Mouse (Mus musculus) layer of hippocampus, postnatal 10 days (tissue): ENCODE measurements at regions not wholly inside any gene's neighbourhood (a gene's known extent, or its start where the extent isn't known, plus 50 kb on each side); places are given as distances from the start of the nearest gene placed in this dataset.

ENCODE experiments used
- DNase-seq, 2 experiments: peaks; one replicate each; pipeline ENCODE4 v3.0.0; 2021; ENCODE audit warnings: low spot score in 2 of 2

GRCm38 (mm10) chr2:28348453-28348852 lies 98.1 kb upstream of the Ppp1r26 start:
- no peak for DNase-seq

- no peak for DNase-seq
Measured at GRCm38 (mm10) chr2:28349911-28350310, 96.7 kb upstream of the Ppp1r26 start.

GRCm38 (mm10) chr2:28351445-28351844 lies 95.2 kb upstream of the Ppp1r26 start:
- DNase-seq, result no peak

- no peak for DNase-seq
Measured at GRCm38 (mm10) chr2:28352903-28353302, 93.7 kb upstream of the Ppp1r26 start.

DNA sequence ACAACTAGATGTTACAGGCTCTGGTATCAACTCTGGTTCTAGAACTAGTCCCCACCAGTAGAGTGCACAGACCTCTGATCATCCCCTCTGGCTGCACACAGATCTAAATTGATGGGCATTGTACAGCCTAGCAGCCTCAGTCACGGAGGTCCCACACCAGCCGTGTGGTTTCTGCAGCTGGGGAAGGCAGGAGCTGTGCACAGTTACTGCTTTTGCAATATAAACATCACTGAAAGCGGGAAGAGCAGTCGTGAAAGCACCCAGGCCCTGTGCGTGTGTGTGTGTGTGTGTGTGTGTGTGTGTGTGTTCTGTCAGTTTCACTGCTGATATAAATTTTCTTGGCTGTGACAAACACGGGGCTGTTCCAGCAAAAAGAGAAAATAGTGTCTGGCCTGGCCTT lies 84.4 kb upstream of the Ppp1r26 start:
- DNase-seq, result no peak

- DNase-seq, result no peak
Measured at GRCm38 (mm10) chr2:28364623-28365022, 82.0 kb upstream of the Ppp1r26 start.

DNA sequence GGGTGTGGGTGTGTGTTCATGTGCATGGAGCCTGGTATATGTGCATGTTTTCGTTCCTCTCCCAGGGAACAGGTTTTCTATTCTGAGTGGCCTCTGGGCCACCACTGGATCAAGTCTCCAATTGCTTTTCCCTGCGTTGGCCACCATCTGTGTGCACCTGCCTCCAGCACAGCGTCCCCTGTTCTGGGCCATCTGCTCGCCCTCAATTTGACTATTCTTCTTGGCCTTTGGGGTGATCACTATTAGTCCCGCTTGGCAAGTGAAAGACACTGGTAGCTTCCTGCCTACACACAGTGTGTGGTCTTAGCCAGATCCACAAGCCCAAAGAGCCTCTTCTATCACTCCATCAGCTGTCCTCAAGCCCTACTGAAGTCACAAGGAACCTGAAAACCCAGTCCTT lies 80.8 kb upstream of the Ppp1r26 start:
- no peak for DNase-seq

GRCm38 (mm10) chr2:28374838-28375237 lies 71.8 kb upstream of the Ppp1r26 start:
- peak; percentile 67 to 77 for DNase-seq

DNA sequence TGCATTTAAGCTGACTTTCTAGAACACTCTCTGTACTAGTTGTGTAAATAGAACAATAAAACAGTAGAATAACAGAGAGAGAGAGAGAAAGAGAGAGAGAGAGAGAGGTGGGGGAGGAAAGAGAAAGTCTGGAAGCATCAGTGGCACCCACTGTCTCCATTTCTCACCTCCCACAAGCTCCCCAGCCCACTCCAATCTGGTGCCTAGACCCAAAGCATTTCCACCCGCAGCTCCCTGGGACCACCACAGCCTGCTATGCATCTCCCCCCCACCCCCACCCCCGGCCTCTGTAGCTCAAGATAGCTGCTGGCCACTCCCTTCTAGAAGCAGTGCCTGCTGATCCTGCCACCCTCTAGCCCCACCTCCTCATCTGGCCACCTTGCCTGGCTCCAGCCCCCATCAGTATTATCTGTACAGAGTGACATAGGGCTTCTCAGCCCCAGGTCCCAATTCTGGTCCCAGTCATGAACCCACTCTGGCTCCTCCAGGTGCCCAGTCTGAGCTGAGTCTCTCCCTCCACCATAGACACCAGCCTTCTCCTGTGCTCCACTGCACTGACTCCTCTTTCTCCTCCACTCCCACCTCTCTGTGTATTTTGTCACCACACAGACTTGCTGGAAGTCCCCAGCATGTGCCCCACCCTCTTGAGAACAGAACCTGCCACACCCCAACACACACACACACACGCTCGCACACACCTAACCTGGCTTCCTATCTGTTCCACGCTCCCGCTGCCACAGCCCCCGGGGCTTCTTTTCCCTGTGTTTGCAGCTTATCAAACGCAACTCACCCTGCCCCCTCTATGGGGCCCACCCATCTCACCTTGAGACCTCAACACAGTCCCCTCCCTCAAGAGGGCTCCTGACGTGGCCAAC lies 68.4 kb upstream of the Ppp1r26 start:
- no peak for DNase-seq

DNA sequence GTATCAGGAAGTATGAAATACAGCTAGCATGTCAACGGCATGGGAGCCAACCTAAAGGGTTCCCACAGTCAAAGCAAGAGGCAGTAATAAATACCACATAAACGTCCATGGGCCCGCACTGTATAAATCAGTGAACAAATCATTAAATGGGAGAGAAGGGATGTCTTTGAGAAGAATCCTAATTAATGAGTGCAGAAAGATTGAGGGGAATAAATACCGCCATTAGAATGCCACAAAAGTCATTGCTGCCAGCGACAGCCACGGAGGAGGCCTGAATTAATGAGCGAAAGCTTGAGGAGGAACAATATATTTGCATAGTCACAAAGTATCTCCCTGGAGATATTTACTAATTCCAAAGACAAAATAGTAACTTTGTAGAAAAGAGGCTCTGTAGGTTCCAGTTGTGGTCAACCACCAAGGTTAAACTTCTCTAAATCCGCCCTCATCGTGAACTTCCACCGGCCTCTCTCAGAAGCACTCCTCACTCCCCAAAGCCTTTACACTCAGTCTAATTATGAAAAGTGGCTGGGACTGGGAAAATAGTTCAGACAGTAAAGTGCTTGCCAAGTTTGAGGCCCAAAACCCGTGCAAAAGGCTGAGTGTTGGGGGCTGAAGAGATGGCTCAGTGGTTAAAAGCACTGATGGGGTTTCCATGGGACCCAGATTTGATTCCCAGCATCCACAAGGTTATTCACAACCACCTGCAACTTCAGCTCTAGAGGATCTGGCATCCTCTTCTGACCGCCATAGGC lies 64.4 kb upstream of the Ppp1r26 start:
- DNase-seq, result no peak

DNA sequence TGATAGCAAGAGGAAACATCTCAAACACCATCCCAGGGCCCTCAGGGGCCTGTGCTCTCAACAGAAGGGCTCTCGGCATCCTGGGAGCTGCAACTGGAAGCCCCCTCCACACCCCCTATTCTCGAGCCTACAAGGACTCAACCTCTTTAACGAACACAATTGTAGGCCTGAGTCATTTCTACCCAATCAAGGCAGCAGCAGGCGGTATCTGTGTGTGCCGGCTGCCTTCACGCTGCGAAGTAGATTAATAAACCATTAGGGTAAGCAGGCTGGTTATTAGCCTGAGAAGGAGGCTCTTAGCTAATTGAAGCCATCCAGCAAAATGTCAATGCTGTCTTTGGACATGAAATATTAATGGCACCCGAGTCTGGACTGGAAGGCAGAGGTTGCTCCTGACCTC lies 61.7 kb upstream of the Ppp1r26 start:
- no peak for DNase-seq

DNA sequence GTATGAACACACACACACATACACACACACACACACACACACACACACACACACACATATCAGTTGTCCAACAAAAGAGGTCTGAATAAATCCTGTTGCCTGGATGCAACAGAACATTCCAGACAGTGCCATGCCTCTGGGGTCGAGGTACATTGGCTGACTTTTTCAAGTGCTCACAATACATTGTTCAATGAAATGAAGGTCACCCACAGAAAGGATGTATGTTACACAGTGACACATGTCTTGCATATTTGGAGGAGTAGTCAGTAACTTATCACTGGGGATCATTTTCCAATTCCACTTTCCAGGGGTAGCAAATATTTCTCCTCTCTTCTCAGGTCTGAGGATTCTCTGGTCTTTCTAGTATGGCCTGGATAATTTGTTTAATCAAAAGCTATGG lies 59.8 kb upstream of the Ppp1r26 start:
- DNase-seq, result no peak

DNA sequence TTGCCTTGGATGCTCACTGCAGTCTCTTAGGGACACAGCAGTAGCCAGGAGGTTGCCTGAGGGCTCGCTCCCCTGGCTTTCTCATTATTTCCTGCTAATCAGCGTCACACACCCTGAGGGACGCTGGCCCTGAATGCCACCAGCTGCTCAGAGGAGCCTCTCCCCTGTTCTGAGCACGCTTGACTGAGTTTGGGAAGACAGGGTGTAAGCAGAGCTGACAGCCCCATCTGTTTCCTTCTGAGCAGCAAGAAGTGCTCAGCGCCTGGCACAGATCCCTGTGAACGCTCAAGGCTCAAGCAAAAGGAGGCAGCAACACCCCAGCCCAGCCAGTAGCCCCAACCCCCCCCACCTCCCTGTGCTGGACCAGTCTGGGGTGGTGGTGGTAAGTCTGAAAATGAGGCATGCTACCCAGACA lies 59.2 kb upstream of the Ppp1r26 start:
- DNase-seq, result peak in 1 of 2 experiments; percentile 49

DNA sequence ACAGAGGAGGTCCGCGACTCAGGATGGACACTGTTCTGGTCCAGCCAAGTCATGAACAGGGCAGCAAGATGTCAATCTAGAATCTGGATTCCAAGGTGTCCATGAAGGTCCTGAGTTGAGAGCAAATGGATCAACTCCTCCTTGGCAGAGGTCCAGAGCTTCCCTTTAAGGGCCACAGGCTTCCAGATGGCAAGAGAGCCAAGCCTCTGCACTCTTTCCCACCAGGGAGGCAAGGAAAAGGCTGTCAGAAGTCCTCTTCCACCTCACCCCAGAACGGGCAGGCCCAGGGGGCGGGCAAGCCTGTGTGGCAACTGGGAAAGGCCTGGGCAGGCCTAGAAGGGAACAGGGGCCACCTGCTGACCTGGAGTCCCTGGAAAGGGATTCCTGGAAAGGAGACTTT lies 58.7 kb upstream of the Ppp1r26 start:
- DNase-seq, result no peak

DNA sequence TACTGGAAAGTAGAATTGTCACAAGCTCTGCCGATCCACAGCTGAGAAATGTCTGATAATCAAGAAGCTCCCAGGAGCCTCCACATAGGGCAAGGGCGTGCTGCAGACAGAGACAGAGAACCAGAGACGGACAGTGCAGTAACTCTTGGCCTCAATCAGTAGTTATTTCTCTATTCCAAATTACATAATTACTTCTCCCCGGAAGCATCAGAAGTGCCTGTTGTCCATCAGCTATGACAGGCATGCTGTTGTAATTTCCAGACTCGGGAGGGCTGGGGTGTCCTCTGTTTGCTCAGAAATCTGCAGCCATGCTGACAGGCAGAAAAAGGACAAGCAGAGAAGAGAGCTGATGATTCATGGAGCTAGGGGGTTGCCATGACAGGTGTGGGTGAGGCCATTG lies 56.9 kb upstream of the Ppp1r26 start:
- DNase-seq, result no peak

DNA sequence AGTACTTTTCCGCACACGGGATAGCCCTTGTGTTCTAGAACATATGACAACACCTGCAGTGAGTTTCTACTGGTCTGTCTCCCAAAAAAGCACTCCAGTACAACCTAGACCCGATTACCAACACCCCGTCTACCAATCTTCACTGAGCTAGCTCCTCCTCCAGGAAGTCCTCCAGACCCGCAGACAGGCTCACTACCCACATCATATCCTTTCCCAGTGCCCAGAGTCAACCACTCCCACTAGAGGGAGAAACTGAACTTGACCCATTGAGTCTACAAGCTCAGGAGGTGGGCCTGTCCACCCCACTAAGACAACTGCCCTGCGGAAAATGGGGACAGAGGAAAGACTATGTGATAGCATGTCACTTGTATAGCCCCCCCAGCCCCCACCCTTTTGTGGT lies 51.2 kb upstream of the Ppp1r26 start:
- no peak for DNase-seq
